Mouse (Mus musculus) cerebellum, adult 2 months (tissue): ENCODE data around the gene Zbtb20. TPM values are rescaled to one million over a fixed set of nuclear protein-coding genes. Genes with fewer than 3 reads are reported as not detected.

Source experiments
- DNase-seq, 2 experiments: peaks; one replicate each; pipeline ENCODE4 v3.0.0; 2021
- H3K27ac ChIP-seq: fragments of 200-500 bp; 2 replicates; pipeline ENCODE4 v1.5.1; 2012; ENCODE audit warnings: low read length, control low read depth, inconsistent platforms; ENCODE audit not compliant: insufficient read depth
- H3K27me3 ChIP-seq: fragments of 200-500 bp; 2 replicates; pipeline ENCODE4 v1.6.1; 2012; ENCODE audit warnings: inconsistent platforms, mild to moderate bottlenecking, low read length, moderate library complexity; ENCODE audit not compliant: control insufficient read depth, insufficient read depth
- H3K4me1 ChIP-seq: fragments of 200-500 bp; 2 replicates; pipeline ENCODE4 v1.6.1; 2011; ENCODE audit warnings: low read length; ENCODE audit not compliant: control insufficient read depth, insufficient read depth
- H3K4me3 ChIP-seq: fragments of 200-500 bp; replicated peaks from 2 replicates; pipeline ENCODE3; 2011; ENCODE audit warnings: mild to moderate bottlenecking, low read depth, low read length, control low read depth; ENCODE audit not compliant: insufficient read depth
- CTCF ChIP-seq: fragments of 200-500 bp; IDR thresholded peaks from 2 replicates; pipeline ENCODE4 v1.5.1; 2011; ENCODE audit warnings: low read depth, mild to moderate bottlenecking, control low read depth, low read length, moderate library complexity, borderline replicate concordance; ENCODE audit not compliant: insufficient read depth
- POLR2A ChIP-seq: fragments of 200-500 bp; IDR thresholded peaks from 2 replicates; pipeline ENCODE4 v1.6.1; 2011; ENCODE audit warnings: low read length, control low read depth, borderline replicate concordance; ENCODE audit not compliant: insufficient read depth
- WGBS: fragments of 180-500 bp; shearing (Covaris S2); methylation state at CpG from one replicate; pipeline ENCODE4 v1.1.7; 2018; 5-methylcytosine and 5-hydroxymethylcytosine counted together
- polyA plus RNA-seq: library from polyadenylated mRNA; depleted of rRNA; stranded (reverse); fragments of >200 nt; gene quantifications from 2 replicates; pipeline ENCODE4 v1.2.3, GENCODE M21; 2012

Gene Zbtb20
- polyA plus RNA-seq, 1 experiment: 25.2 TPM

DNA sequence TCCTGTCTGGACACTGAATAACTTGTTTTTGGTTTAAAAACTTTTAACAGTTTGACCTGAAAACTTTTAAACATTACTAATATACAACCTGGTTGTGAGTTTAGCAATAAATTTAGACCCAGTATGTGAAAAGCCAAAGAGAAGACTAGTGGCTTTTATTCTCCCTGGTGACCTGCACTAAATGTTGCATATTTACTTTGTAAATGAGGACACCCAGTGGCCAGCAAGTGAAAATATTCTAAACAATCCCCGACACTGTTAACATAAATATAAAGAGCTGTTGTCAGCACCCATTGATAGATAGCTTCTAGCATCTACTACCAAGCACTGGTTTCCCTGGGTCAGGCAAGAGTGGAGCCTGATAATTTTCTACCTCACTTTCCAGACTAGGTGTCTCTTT is 717.1 kb downstream of the Zbtb20 start:
- TF ChIP-seq CTCF (no peak), POLR2A (no peak)
- Histone ChIP-seq H3K4me3 (no peak overlapping the region), H3K27me3 (no peaks in the 10 kb centered on the region), H3K4me1 (peaks cover 4% of the 10 kb centered on the region; the same call in 1 of the 2 replicates), H3K27ac (no peak overlapping the region)
- 6% methylated on average over 1 of the region's 1 CpGs for WGBS
- peak in 1 of 2 experiments; percentile 54 for DNase-seq

DNA sequence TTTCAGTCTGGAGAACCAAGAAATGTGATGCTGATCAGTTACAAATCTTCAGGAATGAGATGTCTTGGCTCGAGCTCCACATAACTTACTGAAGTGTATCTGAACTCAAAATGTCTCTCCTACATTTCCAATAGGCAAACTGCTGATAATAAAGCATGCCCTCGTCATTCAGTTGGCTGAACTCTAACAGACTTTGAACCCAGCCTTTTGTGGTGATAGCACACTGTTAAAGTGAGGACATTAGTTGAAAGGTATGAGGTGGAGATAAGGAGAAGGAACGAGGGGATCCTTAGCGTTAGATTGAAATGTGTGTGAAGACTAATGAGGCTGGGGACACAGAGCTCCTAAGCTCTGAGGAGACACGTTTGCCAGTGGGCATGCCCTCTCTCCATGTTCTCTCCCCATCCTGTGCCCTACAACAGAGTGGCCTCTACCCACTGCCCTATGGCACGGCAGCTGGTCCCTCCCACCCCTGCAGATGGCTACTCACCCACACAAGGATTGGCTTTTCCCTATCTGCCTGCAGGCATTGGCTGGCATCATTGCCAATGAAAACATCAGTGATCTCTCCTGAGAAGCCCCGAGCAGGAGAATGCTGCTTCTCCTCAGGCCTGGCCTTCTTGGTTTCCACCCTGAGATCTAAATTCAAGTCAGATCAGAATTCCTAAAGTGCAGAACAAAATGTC is 721.8 kb downstream of the Zbtb20 start:
- H3K27ac ChIP-seq: no peak overlapping the region
- DNase-seq: peak in 1 of 2 experiments; percentile 38

DNA sequence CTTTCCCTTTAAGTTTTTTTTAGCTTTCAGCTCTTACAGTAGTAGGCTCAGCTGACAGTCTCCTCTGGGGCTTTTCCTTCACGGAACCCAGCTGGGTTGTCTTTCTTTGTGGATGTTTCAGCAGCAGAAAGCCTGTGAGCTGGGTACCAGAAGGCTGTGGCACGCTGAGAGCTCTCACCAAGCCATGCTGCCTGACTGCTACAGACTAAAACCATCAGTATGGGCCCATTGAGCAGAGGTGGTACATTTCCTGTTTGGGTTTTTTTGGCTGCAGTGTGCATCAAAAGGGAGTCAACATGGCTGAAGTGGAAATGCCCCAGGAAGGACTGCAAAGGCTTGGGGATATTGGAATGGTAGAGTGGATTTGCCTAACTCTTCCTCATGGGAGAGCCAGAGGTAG is 724.0 kb downstream of the Zbtb20 start:
- H3K4me1 ChIP-seq: peaks cover 4% of the 10 kb centered on the region; the same call in 1 of the 2 replicates
- H3K27ac ChIP-seq: no peak overlapping the region
- WGBS: 75% methylated on average over 2 of the region's 2 CpGs
- TF ChIP-seq CTCF (no peak), POLR2A (no peak)
- H3K4me3 ChIP-seq: no peak overlapping the region
- no peak for DNase-seq
- no peaks in the 10 kb centered on the region for H3K27me3 ChIP-seq

More for the DNA sequence above, 721.8 kb downstream of the Zbtb20 start:
- Histone ChIP-seq H3K27me3 (no peaks in the 10 kb centered on the region), H3K4me3 (no peak overlapping the region), H3K4me1 (peaks cover 4% of the 10 kb centered on the region; the same call in 1 of the 2 replicates)
- WGBS: 61% methylated on average over 7 of the region's 7 CpGs
- TF ChIP-seq POLR2A (no peak), CTCF (no peak)

DNA sequence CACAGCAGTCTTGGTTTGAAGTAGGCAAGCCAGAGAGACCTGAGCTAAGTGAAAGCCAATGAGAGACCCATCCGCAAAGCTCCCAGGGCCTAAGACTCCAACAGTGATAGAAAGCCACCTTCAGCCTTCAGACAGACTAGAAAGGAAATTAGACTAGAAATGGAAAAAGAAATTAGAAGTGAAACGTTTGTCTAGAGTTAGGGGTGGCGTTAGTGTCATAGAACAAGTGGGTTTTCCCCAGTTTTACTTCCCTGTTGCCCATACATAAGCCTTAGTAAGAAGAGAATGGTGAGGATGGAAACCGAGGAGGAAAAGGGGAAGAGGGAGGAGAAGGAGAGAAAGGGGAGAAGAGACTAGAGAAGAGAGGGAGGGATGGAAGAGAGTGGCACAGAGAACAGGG is 726.9 kb downstream of the Zbtb20 start:
- 73% methylated on average over 4 of the region's 4 CpGs for WGBS
- Histone ChIP-seq H3K27ac (no peak overlapping the region), H3K27me3 (no peaks in the 10 kb centered on the region), H3K4me3 (no peak overlapping the region), H3K4me1 (peaks cover 2% of the 10 kb centered on the region; the same call in 1 of the 2 replicates)
- TF ChIP-seq POLR2A (no peak), CTCF (no peak)
- DNase-seq: no peak

DNA sequence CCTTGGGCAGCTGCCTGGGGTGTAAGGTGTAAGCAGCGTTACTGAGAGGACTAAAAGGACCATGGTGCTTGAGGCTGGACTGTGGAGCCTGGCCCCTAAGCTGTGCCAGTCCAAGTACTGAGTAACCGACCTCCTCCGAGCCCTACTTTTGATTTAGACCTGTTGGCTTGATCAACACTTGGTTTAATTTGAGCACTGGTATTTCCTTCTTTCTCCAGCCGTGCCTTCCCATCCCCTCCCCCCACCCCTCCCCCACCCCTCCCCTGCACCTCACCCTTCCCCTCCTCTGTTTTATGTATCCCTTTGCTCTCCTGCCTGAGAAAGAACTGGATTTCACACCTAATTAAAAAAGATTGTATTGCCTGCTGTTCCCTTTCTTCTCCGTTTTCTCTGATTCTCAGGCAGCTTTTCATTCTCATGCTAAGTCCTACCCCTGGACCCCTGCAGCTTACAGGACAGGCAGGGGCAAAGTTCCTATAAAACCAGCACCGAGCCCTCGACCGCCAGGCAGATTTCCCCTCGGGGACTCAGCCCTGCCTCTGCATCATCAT is 728.0 kb downstream of the Zbtb20 start:
- Histone ChIP-seq H3K4me1 (no peaks in the 10 kb centered on the region), H3K27me3 (no peaks in the 10 kb centered on the region), H3K27ac (no peak overlapping the region), H3K4me3 (no peak overlapping the region)
- 43% methylated on average over 9 of the region's 9 CpGs for WGBS
- TF ChIP-seq POLR2A (no peak), CTCF (no peak)
- DNase-seq: no peak

DNA sequence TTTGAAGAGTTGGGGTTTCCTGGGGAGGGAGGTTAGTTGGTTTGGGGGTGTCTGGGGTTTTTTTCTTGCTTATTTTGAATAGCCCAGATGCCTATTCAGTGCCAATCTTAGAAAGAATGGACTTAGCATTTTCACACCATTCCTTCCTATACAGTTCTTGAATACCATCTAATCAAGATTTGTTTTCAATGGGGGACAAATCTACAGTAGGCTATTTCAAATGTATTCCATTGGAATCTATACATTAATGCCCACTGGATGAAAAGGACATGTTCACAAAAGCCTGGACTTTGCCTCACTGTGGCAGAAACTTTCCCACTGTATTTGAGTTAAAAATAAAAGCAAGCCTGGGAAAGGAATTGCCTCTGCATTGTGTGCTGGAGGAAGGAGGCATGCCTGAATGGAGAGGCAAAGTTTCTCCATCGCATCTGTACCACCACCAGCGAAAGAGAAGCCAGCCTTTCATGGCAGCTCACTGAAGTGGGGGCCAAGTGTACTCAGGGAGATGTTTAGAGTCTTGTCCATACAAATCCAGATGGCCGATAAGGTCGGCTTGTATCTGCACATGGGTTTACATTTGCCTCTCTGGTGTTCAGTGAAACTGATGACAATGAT is 728.8 kb downstream of the Zbtb20 start:
- WGBS: 49% methylated on average over 4 of the region's 4 CpGs
- no peaks in the 10 kb centered on the region for H3K27me3 ChIP-seq
- TF ChIP-seq CTCF: no peak
- TF ChIP-seq POLR2A: no peak

DNA sequence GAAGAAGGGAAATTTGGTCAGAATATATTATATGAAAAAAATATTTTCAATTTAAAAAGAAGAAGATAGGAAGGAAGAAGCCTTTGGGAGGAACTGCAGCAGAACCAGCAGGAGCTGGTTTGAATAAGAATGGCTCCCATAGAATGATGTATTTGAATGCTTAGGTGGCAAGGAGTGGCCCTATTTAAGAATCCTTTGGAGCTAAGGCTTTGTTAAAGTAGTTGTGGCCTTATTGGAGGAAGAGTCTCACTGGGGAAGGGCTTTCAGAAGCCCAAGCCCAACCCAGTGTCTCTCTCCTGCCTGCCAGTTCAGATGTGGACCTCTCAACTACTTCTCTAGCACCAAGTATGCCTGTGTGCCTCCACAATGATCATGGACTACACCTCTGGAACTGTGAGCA is 731.4 kb downstream of the Zbtb20 start:
- Histone ChIP-seq H3K27me3 (no peaks in the 10 kb centered on the region), H3K27ac (no peak overlapping the region), H3K4me3 (no peak overlapping the region), H3K4me1 (no peaks in the 10 kb centered on the region)
- no peak for DNase-seq
- TF ChIP-seq POLR2A: no peak
- TF ChIP-seq CTCF: no peak

More for the DNA sequence above, 728.8 kb downstream of the Zbtb20 start:
- Histone ChIP-seq H3K4me3 (no peak overlapping the region), H3K4me1 (no peaks in the 10 kb centered on the region), H3K27ac (no peak overlapping the region)
- no peak for DNase-seq

DNA sequence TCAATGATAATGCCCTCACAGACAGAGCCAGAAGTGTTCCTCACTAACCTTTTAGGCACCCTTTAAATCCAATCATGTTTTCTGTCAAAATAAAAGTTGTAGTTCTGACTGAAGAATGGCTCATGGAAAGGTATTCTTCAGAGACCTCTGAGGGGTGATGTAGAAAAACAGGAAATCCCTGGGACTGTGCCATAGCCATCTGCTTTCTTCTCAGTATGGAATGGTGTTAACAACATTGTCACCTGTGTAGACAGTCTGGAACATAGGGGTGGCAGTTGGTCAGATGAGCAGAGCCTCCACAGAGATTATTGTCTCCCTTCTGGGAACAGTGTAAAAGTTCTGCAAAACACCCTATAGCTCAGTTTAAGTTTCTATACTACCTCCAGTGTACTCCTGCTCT is 732.4 kb downstream of the Zbtb20 start:
- Histone ChIP-seq H3K27me3 (no peaks in the 10 kb centered on the region), H3K4me1 (no peaks in the 10 kb centered on the region), H3K27ac (no peak overlapping the region), H3K4me3 (no peak overlapping the region)
- TF ChIP-seq CTCF (no peak), POLR2A (no peak)
- peak in 1 of 2 experiments; percentile 50 for DNase-seq
